Mouse (Mus musculus) layer of hippocampus, adult 9-11 months (tissue): ENCODE measurements at regions not wholly inside any gene's neighbourhood (a gene's known extent, or its start where the extent isn't known, plus 50 kb on each side); places are given as distances from the start of the nearest gene placed in this dataset.

ENCODE experiments used
- DNase-seq: peaks from one replicate; pipeline ENCODE4 v3.0.0; 2022

GRCm38 (mm10) chr6:148599473-148599872 lies 155.3 kb upstream of the Tmtc1 start:
- no peak for DNase-seq

- peak; percentile 14 for DNase-seq
Measured at GRCm38 (mm10) chr6:148598746-148599337, 154.7 kb upstream of the Tmtc1 start.

GRCm38 (mm10) chr6:148595009-148595770 lies 151.0 kb upstream of the Tmtc1 start:
- no peak for DNase-seq

DNA sequence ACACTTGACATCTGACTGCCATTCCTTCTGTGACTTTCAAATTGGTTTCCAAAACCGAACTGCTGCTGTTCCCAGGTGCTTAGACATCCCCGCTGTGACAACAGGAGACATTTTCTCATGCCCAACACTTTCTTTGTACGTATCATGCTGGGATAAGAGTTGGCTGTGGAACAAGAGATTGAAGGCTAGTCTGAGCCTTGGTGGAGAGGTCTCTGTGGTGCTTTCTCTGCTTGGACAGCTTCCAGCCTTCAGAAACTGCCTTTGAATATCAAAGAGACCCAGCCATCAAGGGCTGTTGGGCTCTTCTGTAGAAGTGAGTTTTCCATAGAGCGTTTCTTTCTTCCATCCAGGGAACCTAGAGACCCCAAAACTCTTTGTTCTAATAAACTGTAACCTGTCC lies 144.8 kb upstream of the Tmtc1 start:
- DNase-seq: no peak

DNA sequence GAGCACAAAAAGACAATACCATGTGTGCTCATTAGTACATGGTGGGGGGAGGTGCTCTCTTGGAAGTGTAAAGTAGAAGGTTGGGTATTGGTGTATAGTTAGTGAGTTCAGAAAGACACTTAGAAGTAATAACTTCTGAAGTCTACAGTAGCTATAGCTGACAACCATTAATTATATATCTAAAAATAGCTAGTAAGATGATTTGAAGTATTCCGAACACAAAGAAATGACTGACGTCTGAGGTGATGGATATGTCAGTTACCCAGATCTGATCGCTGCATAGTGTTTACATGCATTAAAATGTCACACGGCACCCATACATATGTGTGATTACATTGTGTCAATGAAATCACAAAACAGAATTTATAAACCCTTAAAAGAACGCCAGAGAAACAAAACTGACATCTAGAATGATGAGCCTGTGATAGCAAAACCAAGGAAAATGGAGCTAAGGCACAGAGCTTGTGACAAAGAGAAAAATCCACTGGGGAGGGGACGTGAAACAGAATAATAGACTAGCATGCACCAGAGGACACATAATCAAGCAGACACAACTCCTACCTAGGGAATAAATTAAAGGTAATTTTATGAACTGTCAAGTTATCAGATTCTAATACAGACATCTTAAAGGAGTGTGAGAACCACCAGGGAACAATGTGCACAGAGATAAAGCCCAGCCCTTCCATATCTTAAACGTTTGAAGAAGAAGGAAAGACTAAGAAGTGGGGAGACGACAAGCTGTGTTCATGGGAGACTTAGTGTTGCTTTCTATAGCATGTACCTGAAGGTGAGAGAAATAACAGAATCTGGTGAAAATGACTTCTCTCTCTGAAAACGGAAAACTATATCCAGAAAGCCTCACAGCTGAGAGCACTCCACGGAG lies 142.5 kb upstream of the Tmtc1 start:
- DNase-seq: no peak

DNA sequence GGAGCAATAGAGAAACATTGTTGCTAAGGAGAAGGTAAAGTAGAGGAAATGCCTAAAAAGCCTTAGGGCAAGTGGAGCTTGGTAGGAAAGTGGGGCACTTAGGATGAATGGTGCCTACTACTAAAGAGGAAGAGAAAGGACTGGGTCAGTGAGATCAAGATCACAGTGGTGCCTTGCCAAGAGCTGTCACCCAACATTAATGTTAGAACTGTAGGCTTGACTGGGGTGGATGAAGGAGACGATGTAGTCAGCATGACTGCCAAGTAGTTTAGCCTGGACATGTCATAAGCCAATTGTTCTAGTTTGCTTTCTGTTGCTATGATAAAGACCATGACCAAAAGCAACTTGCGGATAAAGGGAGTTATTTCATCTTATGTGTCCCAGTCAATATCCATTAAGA lies 139.9 kb upstream of the Tmtc1 start:
- DNase-seq: no peak

DNA sequence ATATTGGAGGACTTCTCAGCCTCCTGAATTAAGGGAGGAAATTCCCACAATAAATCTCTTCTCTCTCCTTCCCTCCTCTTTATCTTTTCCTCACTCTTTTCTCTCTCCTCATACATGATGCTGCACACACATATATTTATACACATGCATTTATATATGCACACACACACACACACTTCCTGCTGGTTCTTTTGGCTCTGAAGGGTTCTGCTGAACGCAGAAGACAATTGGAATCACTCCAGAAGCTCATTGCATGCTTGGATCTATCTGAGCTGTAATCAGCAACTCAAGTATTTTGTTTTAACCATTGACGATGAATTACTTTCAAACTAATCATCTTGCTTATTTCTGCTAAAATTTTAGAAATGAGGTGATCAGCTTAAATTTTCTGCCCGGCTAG lies 134.1 kb upstream of the Tmtc1 start:
- no peak for DNase-seq

DNA sequence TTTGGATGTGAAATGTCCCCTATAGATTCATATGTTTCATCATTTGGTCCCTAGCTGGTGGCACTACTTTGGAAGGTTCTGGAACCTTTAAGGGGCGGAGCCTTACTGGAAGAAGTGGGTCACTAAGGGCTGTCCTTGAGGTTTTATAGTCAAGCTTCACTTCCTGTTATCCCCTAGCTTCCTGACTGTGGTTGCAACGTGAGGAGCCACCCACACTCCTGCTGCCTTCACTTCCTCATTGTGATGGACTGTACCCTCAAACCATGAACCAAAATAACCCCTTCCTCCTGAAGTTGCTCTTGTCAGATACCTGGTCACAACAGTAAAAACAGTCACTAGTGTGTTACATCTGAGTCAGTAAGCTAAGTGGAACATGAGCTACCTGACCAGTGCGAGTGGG lies 133.5 kb upstream of the Tmtc1 start:
- no peak for DNase-seq

GRCm38 (mm10) chr6:148574742-148575453 lies 130.7 kb upstream of the Tmtc1 start:
- no peak for DNase-seq

GRCm38 (mm10) chr6:148572201-148572600 lies 128.0 kb upstream of the Tmtc1 start:
- no peak for DNase-seq

- peak; percentile 67 for DNase-seq
Measured at GRCm38 (mm10) chr6:148571651-148572050, 127.5 kb upstream of the Tmtc1 start.

GRCm38 (mm10) chr6:148564146-148564545 lies 120.0 kb upstream of the Tmtc1 start:
- DNase-seq: no peak

- no peak for DNase-seq
Measured at GRCm38 (mm10) chr6:148562206-148562708, 118.1 kb upstream of the Tmtc1 start.

DNA sequence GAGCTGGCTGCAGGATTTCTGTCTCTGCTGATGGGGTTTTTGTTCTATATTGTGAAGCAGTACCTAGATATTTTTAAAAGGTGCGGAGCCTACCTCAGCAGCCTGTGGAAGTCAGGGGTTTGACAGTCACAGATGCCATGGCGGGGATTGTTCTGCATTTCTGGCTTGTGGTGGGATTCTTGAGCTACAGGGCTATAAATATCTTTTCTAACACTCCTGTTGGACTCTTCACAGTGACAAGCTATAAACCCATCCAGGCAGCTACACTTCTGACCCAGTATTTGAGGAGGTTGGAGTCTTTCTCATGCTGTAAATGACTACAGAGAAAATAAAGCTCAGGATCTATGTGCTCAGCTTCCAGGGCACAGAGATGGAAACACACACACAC lies 112.3 kb upstream of the Tmtc1 start:
- DNase-seq: no peak

- peak; percentile 37 for DNase-seq
Measured at GRCm38 (mm10) chr6:148555651-148556483, 111.7 kb upstream of the Tmtc1 start.

DNA sequence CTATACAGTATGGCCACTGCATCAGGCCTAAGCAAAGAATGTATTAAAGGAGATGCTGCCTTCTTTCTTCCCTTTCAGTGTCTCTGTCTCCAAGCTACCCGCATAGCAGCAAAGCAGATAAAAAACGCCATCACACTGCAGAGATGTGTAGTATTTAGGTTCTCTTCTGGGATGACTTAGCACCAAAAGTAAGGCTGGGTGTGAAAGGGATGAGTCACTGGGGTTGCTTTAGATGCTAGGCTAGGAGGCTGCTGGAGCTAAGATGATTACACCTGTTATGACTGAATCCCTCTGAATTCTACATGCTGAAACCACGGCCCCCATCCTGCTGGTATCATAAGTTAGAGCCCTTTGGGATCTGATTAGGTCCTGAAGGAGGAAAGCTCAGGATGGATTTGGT lies 110.3 kb upstream of the Tmtc1 start:
- no peak for DNase-seq

- DNase-seq: peak; percentile 30
Measured at GRCm38 (mm10) chr6:148553616-148554015, 109.4 kb upstream of the Tmtc1 start.

DNA sequence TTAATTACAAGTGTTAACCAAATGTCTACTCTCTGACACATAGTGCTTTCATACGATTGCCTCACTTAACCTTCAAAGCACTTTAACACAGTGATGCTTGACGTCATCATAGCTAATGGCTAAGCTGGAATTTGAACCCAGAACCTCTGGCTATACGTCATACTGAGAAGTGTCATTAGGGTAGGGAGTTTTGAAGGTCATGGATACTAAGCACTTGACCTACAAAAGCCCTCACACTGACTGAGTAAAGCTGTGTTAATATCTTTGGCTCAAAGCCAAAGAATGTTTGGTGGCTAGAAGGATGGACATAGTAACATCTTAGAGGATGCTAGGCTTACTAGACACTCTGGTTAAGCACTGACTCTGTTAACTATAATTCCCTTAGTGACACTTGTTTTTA lies 106.9 kb upstream of the Tmtc1 start:
- DNase-seq: no peak

GRCm38 (mm10) chr6:148548138-148548778 lies 104.1 kb upstream of the Tmtc1 start:
- DNase-seq: no peak

DNA sequence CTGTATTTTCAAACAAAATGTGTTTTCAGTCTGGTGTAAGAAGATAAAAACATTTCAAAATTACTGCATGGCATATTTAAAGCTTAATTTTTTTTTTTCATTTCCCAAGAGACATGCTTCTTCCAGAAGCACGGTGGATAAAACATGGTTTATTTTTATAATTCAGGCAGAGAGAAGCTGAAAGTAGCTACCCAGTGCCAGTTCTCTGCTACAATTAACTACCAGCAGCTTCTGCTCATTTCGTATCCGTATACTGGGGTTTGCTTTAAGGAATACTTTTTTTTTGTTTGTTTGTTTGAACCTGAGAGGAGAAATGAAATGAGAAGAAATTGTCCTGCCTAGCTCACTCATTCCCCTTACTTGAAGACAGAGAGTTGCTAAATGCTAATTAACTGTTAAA lies 98.9 kb upstream of the Tmtc1 start:
- no peak for DNase-seq

DNA sequence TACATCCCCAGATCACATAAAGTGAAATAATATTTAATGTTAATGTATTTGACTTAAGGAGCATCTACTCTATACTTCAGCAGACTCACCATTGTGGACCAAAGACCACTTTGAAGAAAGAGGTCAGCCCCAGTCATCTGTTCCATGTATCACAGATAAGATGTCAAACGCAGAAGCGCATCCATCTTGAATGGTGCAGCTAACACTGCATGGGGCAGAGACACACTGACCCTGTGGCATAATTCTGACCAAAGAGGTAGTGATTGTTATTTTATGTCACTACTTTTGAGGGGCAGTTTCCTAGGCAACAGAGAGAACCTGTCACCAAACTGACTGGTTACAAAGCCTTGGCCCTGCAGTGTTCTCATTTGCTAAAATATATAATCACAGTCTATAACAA lies 97.8 kb upstream of the Tmtc1 start:
- no peak for DNase-seq
